Mouse (Mus musculus) CH12.LX (cell line): Measurements from ENCODE around the gene Tas2r135.
A peak's percentile ranks its signal among the peaks of the same experiment; 100 is the strongest.

Experiments used
- CTCF ChIP-seq, 2 experiments: IDR thresholded peaks in 1 of 2; conservative IDR thresholded peaks in 1 of 2; 2 replicates each; pipeline ENCODE4 v1.5.1; 2011 to 2012; ENCODE audit warnings: low read depth in 2 of 2, low read length in 2 of 2, improper control_type of control experiment in 1 of 2, inconsistent platforms in 1 of 2, mild to moderate bottlenecking in 1 of 2, moderate library complexity in 1 of 2
- EP300 ChIP-seq: IDR thresholded peaks from 2 replicates; pipeline ENCODE4 v1.6.1; 2011; ENCODE audit warnings: low read length, improper control_type of control experiment
- GABPA ChIP-seq: IDR thresholded peaks from 2 replicates; pipeline ENCODE4 v1.6.1; 2012; ENCODE audit warnings: low read depth, low read length, improper control_type of control experiment, inconsistent platforms; ENCODE audit not compliant: insufficient replicate concordance
- POLR2A ChIP-seq: IDR thresholded peaks from 2 replicates; pipeline ENCODE4 v1.6.1; 2011; ENCODE audit warnings: low read depth, mild to moderate bottlenecking, improper control_type of control experiment, low read length
- ZKSCAN1 ChIP-seq: IDR thresholded peaks from 2 replicates; pipeline ENCODE4 v1.6.1; 2012; ENCODE audit warnings: low read depth, inconsistent platforms, low read length, improper control_type of control experiment, borderline replicate concordance

- TF ChIP-seq POLR2A (no peak), GABPA (no peak), CTCF (conservative IDR thresholded peaks at IDR 0.05 in 1 of 2, IDR thresholded peaks at IDR 0.05 in 1 of 2; ENCODE audit: low read depth in 2 of 2, low read length in 2 of 2) (no peak), EP300 (peak; percentile 78), ZKSCAN1 (no peak)
Observed at GRCm38 (mm10) chr6:42447381-42447780, 42.1 kb downstream of the Tas2r135 start.
